Mouse (Mus musculus): ENCODE data around the gene Bcam.
A peak's percentile ranks its signal among the peaks of the same experiment; 100 is the strongest.

DNA sequence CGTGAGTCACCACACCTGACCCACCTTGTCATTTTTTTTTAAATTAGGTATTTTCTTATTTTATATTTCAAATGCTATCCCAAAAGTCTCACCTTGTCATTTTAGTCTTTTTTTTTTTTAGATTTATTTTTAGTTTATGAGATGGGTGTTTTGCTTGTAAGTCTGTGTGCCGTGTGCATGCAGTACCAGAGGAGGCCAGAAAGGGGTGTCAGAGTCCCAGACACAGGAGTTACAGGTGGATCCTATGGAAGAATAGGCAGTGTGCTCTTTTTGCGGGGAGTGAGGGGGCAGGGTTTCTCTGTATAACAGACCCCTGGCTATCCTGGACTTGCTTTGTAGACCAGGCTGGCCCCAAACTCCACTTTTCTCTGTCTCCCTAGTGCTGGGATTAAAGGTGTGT is 32.0 kb downstream of the Bcam start:
- TF ChIP-seq CTCF (conservative IDR thresholded peaks at IDR 0.05; ENCODE audit: insufficient read depth, insufficient read length, low read depth, low read length) (peak; percentile 46), POLR2A (IDR thresholded peaks at IDR 0.05; ENCODE audit: low read depth, low read length) (no peak)
